Mouse (Mus musculus): ENCODE measurements around the gene Hnrnpa1. TPM values are rescaled to one million over a fixed set of nuclear protein-coding genes. Genes with fewer than 3 reads are reported as not detected.

Hnrnpa1 gene
- 200 and 211 TPM in 2 replicates for polyA plus RNA-seq (2015; fragmentation: Nextera tagmentation; extraction: Ambion mirVana)

GRCm38 (mm10) chr15:103240160-103241028 lies at the start of gene Hnrnpa1:
Hnrnpa1 (plus strand) TSS chr15:103240432.
- Histone ChIP-seq H3K36me3 (ENCODE audit: insufficient read depth, low read length) (peaks cover 7% of the 10 kb centered on the region), H3K9ac (replicated peaks; ENCODE audit: low read depth) (peak within 1 kb of the TSS; percentile 72), H3K4me2 (replicated peaks; ENCODE audit: low read depth, low read length) (peak within 1 kb of the TSS; percentile 56), H3K27ac (ENCODE audit: low read length) (peak within 1 kb of the TSS; percentile 94), H3K27me3 (replicated peaks; ENCODE audit: insufficient read depth, low read length) (no peaks in the 10 kb centered on the region), H3K9me3 (ENCODE audit: low read length) (no peaks in the 10 kb centered on the region), H3K4me1 (ENCODE audit: insufficient read depth, low read depth, low read length) (no peaks in the 10 kb centered on the region), H3K4me3 (ENCODE audit: low read depth, low read length) (peak within 1 kb of the TSS; percentile 69)
- peak; percentile 67 for TF ChIP-seq EP300 (IDR thresholded peaks at IDR 0.05)
- TF ChIP-seq CTCF (IDR thresholded peaks at IDR 0.05) = no peak
- DNase-seq (ENCODE audit: low spot score) = peak; percentile 100
- peak; percentile 90 for ATAC-seq
- 1% methylated on average over 47 of the region's 47 CpGs for WGBS

DNA sequence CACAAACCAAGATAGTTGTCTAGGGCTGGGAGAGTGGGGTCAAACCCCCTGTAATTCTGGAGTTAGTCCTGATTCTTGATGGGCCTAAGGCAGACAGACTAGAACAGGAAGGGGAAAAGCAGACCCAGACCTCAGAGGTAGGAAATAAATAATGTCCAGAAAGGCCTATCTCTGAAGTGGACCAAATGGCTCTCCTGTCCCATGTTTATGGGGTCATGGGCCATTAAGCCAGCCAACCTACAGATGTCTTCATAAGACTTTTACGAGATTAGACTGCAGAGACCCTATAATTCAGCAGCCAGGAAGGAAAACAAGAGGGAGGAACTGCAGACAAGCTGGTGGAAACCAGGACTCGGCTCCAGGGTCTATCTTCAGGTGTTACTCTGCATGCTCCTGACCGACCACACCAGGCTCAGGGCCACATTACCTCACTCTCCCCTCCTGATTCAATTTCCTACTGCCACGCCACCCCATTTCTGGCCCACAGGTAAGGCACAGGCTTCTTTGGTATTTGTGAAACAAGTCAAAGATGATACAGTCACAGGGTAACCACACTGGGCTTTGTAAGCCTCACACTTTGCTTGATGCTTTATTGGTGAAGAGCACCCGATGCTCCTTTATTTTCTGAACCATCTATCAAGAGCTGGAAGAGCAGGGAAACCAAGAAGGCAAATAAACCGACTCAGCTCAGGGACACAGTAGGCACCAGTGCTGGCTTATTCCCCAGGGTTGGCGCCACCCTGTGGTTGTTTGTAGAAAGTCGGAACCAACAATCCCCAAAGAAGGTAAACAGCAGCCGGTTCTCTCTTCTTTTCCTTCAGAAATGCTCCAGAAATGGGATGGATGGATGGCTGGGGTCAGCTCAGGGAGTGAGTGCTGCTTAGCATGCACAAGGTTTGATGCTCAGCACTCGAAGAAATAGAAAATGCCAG lies 49.4 kb upstream of the Hnrnpa1 start:
- WGBS = 59% methylated on average over 10 of the region's 10 CpGs
- no peak for ATAC-seq

DNA sequence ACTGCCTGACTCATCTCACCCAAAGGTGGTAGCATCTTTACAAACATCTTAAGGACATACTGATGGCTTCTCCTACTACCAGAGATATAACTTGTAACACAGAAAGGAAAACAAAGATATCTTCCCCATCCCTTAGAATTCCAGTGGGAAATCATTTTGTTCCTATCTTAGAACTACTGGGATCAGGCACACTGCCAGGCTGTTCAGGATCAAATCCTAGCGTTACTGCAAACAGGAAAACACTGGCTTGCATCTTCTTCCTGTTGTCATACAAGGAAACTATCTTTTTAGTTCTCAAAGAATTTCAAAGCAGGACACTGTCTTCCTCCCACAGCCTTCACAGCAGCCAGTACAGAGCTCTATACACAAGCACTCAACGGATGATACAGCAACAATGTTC lies 46.6 kb upstream of the Hnrnpa1 start:
- Histone ChIP-seq H3K27me3 (replicated peaks; ENCODE audit: insufficient read depth, low read length) (no peaks in the 10 kb centered on the region), H3K36me3 (ENCODE audit: insufficient read depth, low read length) (peaks cover 14% of the 10 kb centered on the region; the same call in 1 of the 2 replicates), H3K27ac (ENCODE audit: low read length) (0 out of 2 replicates have a peak overlapping the region, but pooled peaks have one; percentile 2), H3K4me1 (ENCODE audit: insufficient read depth, low read depth, low read length) (no peaks in the 10 kb centered on the region), H3K4me3 (ENCODE audit: low read depth, low read length) (no peak overlapping the region), H3K4me2 (replicated peaks; ENCODE audit: low read depth, low read length) (no peak overlapping the region), H3K9ac (replicated peaks; ENCODE audit: low read depth) (no peak overlapping the region), H3K9me3 (ENCODE audit: low read length) (no peaks in the 10 kb centered on the region)
- WGBS = 53% methylated on average over 2 of the region's 2 CpGs
- DNase-seq (ENCODE audit: low spot score) (peak; percentile 36), ATAC-seq (peak; percentile 33; the same call in 1 of the 2 replicates)
- no peak for TF ChIP-seq EP300 (IDR thresholded peaks at IDR 0.05)
- TF ChIP-seq CTCF (IDR thresholded peaks at IDR 0.05) = no peak

More for the DNA sequence above, 49.4 kb upstream of the Hnrnpa1 start:
- Histone ChIP-seq H3K27me3 (replicated peaks; ENCODE audit: insufficient read depth, low read length) (no peaks in the 10 kb centered on the region), H3K36me3 (ENCODE audit: insufficient read depth, low read length) (no peaks in the 10 kb centered on the region), H3K9ac (replicated peaks; ENCODE audit: low read depth) (no peak overlapping the region), H3K27ac (ENCODE audit: low read length) (no peak overlapping the region), H3K4me3 (ENCODE audit: low read depth, low read length) (no peak overlapping the region), H3K4me2 (replicated peaks; ENCODE audit: low read depth, low read length) (no peak overlapping the region), H3K4me1 (ENCODE audit: insufficient read depth, low read depth, low read length) (no peaks in the 10 kb centered on the region), H3K9me3 (ENCODE audit: low read length) (no peaks in the 10 kb centered on the region)
- TF ChIP-seq CTCF (IDR thresholded peaks at IDR 0.05) = peak; percentile 79
- TF ChIP-seq EP300 (IDR thresholded peaks at IDR 0.05) = no peak
- DNase-seq (ENCODE audit: low spot score) = peak; percentile 65

DNA sequence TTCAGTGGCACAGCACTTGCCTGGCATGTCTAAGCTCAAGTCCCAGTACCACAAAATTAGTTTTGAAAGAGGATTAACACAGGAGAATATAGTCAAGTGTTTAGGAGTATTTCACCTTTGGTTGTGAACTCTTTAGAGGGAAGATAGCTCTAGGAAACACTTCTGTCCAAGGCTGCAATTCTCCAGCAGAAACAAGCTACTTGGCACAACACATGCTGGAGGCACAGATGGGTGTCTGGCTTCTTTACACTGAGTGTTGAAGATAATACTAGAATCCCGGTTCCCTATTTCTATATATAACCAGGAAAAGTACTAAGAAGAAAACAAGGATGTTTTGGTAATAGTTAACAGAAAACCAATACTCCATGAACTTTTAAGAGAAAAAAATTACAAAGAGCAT lies 43.4 kb upstream of the Hnrnpa1 start:
- WGBS = 75% methylated on average over 1 of the region's 1 CpGs
- Histone ChIP-seq H3K4me2 (replicated peaks; ENCODE audit: low read depth, low read length) (no peak overlapping the region), H3K36me3 (ENCODE audit: insufficient read depth, low read length) (peaks cover 24% of the 10 kb centered on the region; the same call in 1 of the 2 replicates)

GRCm38 (mm10) chr15:103197785-103198184 lies 42.4 kb upstream of the Hnrnpa1 start:
- Histone ChIP-seq H3K4me2 (replicated peaks; ENCODE audit: low read depth, low read length) (no peak overlapping the region), H3K27ac (ENCODE audit: low read length) (no peak overlapping the region), H3K36me3 (ENCODE audit: insufficient read depth, low read length) (peaks cover 24% of the 10 kb centered on the region; the same call in 1 of the 2 replicates), H3K9me3 (ENCODE audit: low read length) (no peaks in the 10 kb centered on the region), H3K9ac (replicated peaks; ENCODE audit: low read depth) (no peak overlapping the region), H3K4me3 (ENCODE audit: low read depth, low read length) (no peak overlapping the region), H3K4me1 (ENCODE audit: insufficient read depth, low read depth, low read length) (no peaks in the 10 kb centered on the region), H3K27me3 (replicated peaks; ENCODE audit: insufficient read depth, low read length) (no peaks in the 10 kb centered on the region)
- WGBS = 85% methylated on average over 4 of the region's 4 CpGs
- TF ChIP-seq EP300 (IDR thresholded peaks at IDR 0.05) (no peak), CTCF (IDR thresholded peaks at IDR 0.05) (no peak)
- ATAC-seq (no peak), DNase-seq (ENCODE audit: low spot score) (no peak)

More for the DNA sequence above, 43.4 kb upstream of the Hnrnpa1 start:
- Histone ChIP-seq H3K9me3 (ENCODE audit: low read length) (no peaks in the 10 kb centered on the region), H3K4me3 (ENCODE audit: low read depth, low read length) (no peak overlapping the region), H3K9ac (replicated peaks; ENCODE audit: low read depth) (no peak overlapping the region), H3K27me3 (replicated peaks; ENCODE audit: insufficient read depth, low read length) (no peaks in the 10 kb centered on the region), H3K27ac (ENCODE audit: low read length) (no peak overlapping the region), H3K4me1 (ENCODE audit: insufficient read depth, low read depth, low read length) (no peaks in the 10 kb centered on the region)
- no peak for DNase-seq (ENCODE audit: low spot score)
- no peak for TF ChIP-seq CTCF (IDR thresholded peaks at IDR 0.05)
- no peak for ATAC-seq
